Mouse (Mus musculus) spleen, adult 2 months (tissue): ENCODE results near the gene Cd44.

Experiments used
- CTCF ChIP-seq: fragments of 200-500 bp; IDR thresholded peaks from 2 replicates; pipeline ENCODE4 v1.5.1; 2011; ENCODE audit warnings: mild to moderate bottlenecking, inconsistent platforms; ENCODE audit not compliant: insufficient read depth, insufficient read length, insufficient replicate concordance; ENCODE audit errors: extremely low read depth
- POLR2A ChIP-seq: fragments of 200-500 bp; IDR thresholded peaks from 2 replicates; pipeline ENCODE4 v1.6.1; 2011; ENCODE audit warnings: low read depth, low read length, inconsistent platforms

GRCm38 (mm10) chr2:102882004-102882588 lies 19.4 kb downstream of the Cd44 start:
- no peak for TF ChIP-seq POLR2A
- no peak for TF ChIP-seq CTCF
